27 mouse cellular contexts compared by ENCODE assay signal in genomic region chr16:13443764-13444163, GRCm38 (mm10).
A peak's percentile ranks its signal among the peaks of the same experiment; 100 is the strongest.
DNase-seq lines count a peak whose midpoint lies in the region; ATAC-seq and TF ChIP-seq lines count a peak whose summit lies in the region.
"Had no signal": no experiment of that assay in that cellular context is flagged by ENCODE, and none has a peak within 500 bp of the region (broad histone marks: within the 10 kb centered on the region; RNA-seq: fewer than 3 reads in every experiment).

No protein-coding gene starts in this region.

- no peaks in the 10 kb centered on the region for H3K36me3 ChIP-seq in liver, postnatal 0 days (replicated peaks; ENCODE audit: insufficient read depth, low read length)
- H3K36me3 ChIP-seq in midbrain, embryonic 11.5 days (ENCODE audit: control insufficient read depth, insufficient read depth, low read length): no peaks in the 10 kb centered on the region
- no peaks in the 10 kb centered on the region for H3K36me3 ChIP-seq in midbrain, postnatal 0 days (ENCODE audit: insufficient read depth, low read length)
- H3K36me3 ChIP-seq in liver, embryonic 12.5 days: no peaks in the 10 kb centered on the region
- no peaks in the 10 kb centered on the region for H3K36me3 ChIP-seq in liver, embryonic 14.5 days (replicated peaks; ENCODE audit: control insufficient read depth, insufficient read depth, low read depth)
- no peaks in the 10 kb centered on the region for H3K36me3 ChIP-seq in heart, embryonic 11.5 days (ENCODE audit: control insufficient read depth, insufficient read depth, low read length)
- H3K36me3 ChIP-seq: embryonic facial prominence, embryonic 13.5 days; embryonic facial prominence, embryonic 15.5 days; forebrain, embryonic 10.5 days; forebrain, embryonic 12.5 days; G1E had no signal

- TF ChIP-seq CTCF in liver, postnatal 0 days (IDR thresholded peaks at IDR 0.05; ENCODE audit: low read depth): no peak
- TF ChIP-seq CTCF in midbrain, postnatal 0 days (IDR thresholded peaks at IDR 0.05): no peak
- TF ChIP-seq CTCF in liver, embryonic 14.5 days (IDR thresholded peaks at IDR 0.05; ENCODE audit: low read depth): no peak

- H3K9ac ChIP-seq in liver, postnatal 0 days (replicated peaks): no peak overlapping the region
- H3K9ac ChIP-seq in midbrain, embryonic 11.5 days (ENCODE audit: low read length): no peak overlapping the region
- H3K9ac ChIP-seq in midbrain, postnatal 0 days (replicated peaks; ENCODE audit: low read length, poor library complexity, severe bottlenecking): no peak overlapping the region
- H3K9ac ChIP-seq in liver, embryonic 12.5 days: no peak overlapping the region
- no peak overlapping the region for H3K9ac ChIP-seq in liver, embryonic 14.5 days (replicated peaks)
- no peak overlapping the region for H3K9ac ChIP-seq in heart, embryonic 11.5 days (ENCODE audit: low read depth, low read length)
- H3K9ac ChIP-seq: embryonic facial prominence, embryonic 13.5 days; embryonic facial prominence, embryonic 15.5 days; forebrain, embryonic 12.5 days had no signal

- no peak for TF ChIP-seq EP300 in liver, postnatal 0 days (IDR thresholded peaks at IDR 0.05; ENCODE audit: low read depth)
- TF ChIP-seq EP300 in liver, embryonic 14.5 days (IDR thresholded peaks at IDR 0.05; ENCODE audit: low read depth): no peak

- no peak for ATAC-seq in liver, postnatal 0 days
- no peak for ATAC-seq in midbrain, embryonic 11.5 days (ENCODE audit: low FRiP score)
- no peak for ATAC-seq in midbrain, postnatal 0 days (ENCODE audit: low FRiP score)
- peak; percentile 68 for ATAC-seq in liver, embryonic 12.5 days
- ATAC-seq in liver, embryonic 14.5 days (ENCODE audit: insufficient read depth): peak; percentile 55; the same call in 1 of the 2 replicates
- ATAC-seq in heart, embryonic 11.5 days (replicated peaks; ENCODE audit: insufficient number of reproducible peaks, low FRiP score, low TSS enrichment): no peak
- ATAC-seq: CD4-positive, CD25-positive, alpha-beta regulatory T cell, adult 4 months; forebrain, embryonic 14.5 days; forebrain, embryonic 16.5 days had no signal

- H3K27ac ChIP-seq in liver, postnatal 0 days (ENCODE audit: low read depth): no peak overlapping the region
- H3K27ac ChIP-seq in midbrain, embryonic 11.5 days (ENCODE audit: low read depth, low read length): no peak overlapping the region
- no peak overlapping the region for H3K27ac ChIP-seq in midbrain, postnatal 0 days (ENCODE audit: low read depth, low read length)
- no peak overlapping the region for H3K27ac ChIP-seq in liver, embryonic 12.5 days
- H3K27ac ChIP-seq in liver, embryonic 14.5 days: no peak overlapping the region
- H3K27ac ChIP-seq in heart, embryonic 11.5 days (ENCODE audit: low read depth, low read length): no peak overlapping the region
- H3K27ac ChIP-seq: embryonic facial prominence, embryonic 13.5 days; embryonic facial prominence, embryonic 15.5 days; forebrain, embryonic 10.5 days; forebrain, embryonic 12.5 days had no signal

- peak; percentile 34 for DNase-seq in liver
- no peak for DNase-seq in liver, postnatal 0 days
- DNase-seq in midbrain, embryonic 11.5 days (ENCODE audit: low spot score, missing footprints): peak; percentile 45
- DNase-seq in midbrain, postnatal 0 days (ENCODE audit: low spot score): no peak
- no peak for DNase-seq in liver, embryonic 14.5 days (ENCODE audit: low read depth in 3 of 3, low spot score in 3 of 3)
- DNase-seq in cerebellum, postnatal 10 days: no peak
- DNase-seq: adrenal gland, adult 8-10 months; adrenal gland, postnatal 14 days; adrenal gland, postnatal 36 days; B cell, adult 2 months; cerebellum, adult 11-12 months; cerebellum, adult 2 months; cerebellum, adult 9-10 months; cerebellum, postnatal 14 days; cerebellum, postnatal 36 days; embryo, embryonic 11 days had no signal

- H3K4me1 ChIP-seq in liver, postnatal 0 days (ENCODE audit: insufficient read depth): 0 out of 2 replicates have a peak, but pooled peaks cover 4% of the 10 kb centered on the region
- peaks cover 12% of the 10 kb centered on the region for H3K4me1 ChIP-seq in midbrain, embryonic 11.5 days (ENCODE audit: control insufficient read depth, insufficient read depth, low read length)
- peaks cover 5% of the 10 kb centered on the region; the same call in 1 of the 2 replicates for H3K4me1 ChIP-seq in midbrain, postnatal 0 days (ENCODE audit: insufficient read depth, low read length)
- H3K4me1 ChIP-seq in liver, embryonic 12.5 days: peaks cover 58% of the 10 kb centered on the region
- peaks cover 1 to 13% of the 10 kb centered on the region in 2 experiments; a peak in 3 of 4 replicates for H3K4me1 ChIP-seq in liver, embryonic 14.5 days (replicated peaks; ENCODE audit: control insufficient read depth in 2 of 2, insufficient read depth in 2 of 2, low read length in 1 of 2)
- peaks cover 5% of the 10 kb centered on the region for H3K4me1 ChIP-seq in heart, embryonic 11.5 days (ENCODE audit: control insufficient read depth, insufficient read depth, low read length)

- WGBS in liver, postnatal 0 days (ENCODE audit: insufficient replicate concordance): 30% methylated on average over 1 of the region's 1 CpGs
- WGBS in midbrain, embryonic 11.5 days: 63% methylated on average over 1 of the region's 1 CpGs
- 83% methylated on average over 1 of the region's 1 CpGs for WGBS in midbrain, postnatal 0 days
- WGBS in liver, embryonic 12.5 days (ENCODE audit: insufficient replicate concordance): 19% methylated on average over 1 of the region's 1 CpGs
- 10% methylated on average over 1 of the region's 1 CpGs for WGBS in liver, embryonic 14.5 days (ENCODE audit: insufficient replicate concordance)
- 70% methylated on average over 1 of the region's 1 CpGs for WGBS in heart, embryonic 11.5 days (ENCODE audit: insufficient replicate concordance)

- H3K9me3 ChIP-seq in liver, postnatal 0 days (ENCODE audit: low read length): no peaks in the 10 kb centered on the region
- H3K9me3 ChIP-seq in midbrain, embryonic 11.5 days (ENCODE audit: control insufficient read depth, low read length): no peaks in the 10 kb centered on the region
- no peaks in the 10 kb centered on the region for H3K9me3 ChIP-seq in midbrain, postnatal 0 days (ENCODE audit: low read length)
- no peaks in the 10 kb centered on the region for H3K9me3 ChIP-seq in liver, embryonic 12.5 days (replicated peaks)
- no peaks in the 10 kb centered on the region for H3K9me3 ChIP-seq in liver, embryonic 14.5 days (ENCODE audit: control insufficient read depth, low read length)
- no peaks in the 10 kb centered on the region for H3K9me3 ChIP-seq in heart, embryonic 11.5 days (replicated peaks; ENCODE audit: control insufficient read depth, low read length)
- H3K9me3 ChIP-seq: embryonic facial prominence, embryonic 13.5 days; embryonic facial prominence, embryonic 15.5 days; forebrain, embryonic 10.5 days; forebrain, embryonic 12.5 days; G1E had no signal

- no peak overlapping the region for H3K4me3 ChIP-seq in liver, postnatal 0 days (ENCODE audit: low read depth, low read length)
- no peak overlapping the region for H3K4me3 ChIP-seq in midbrain, embryonic 11.5 days (ENCODE audit: low read depth, low read length)
- H3K4me3 ChIP-seq in midbrain, postnatal 0 days (ENCODE audit: low read depth, low read length): no peak overlapping the region
- no peak overlapping the region for H3K4me3 ChIP-seq in liver, embryonic 12.5 days
- H3K4me3 ChIP-seq in liver, embryonic 14.5 days (ENCODE audit: insufficient read depth in 1 of 2, low read depth in 2 of 2, low read length in 2 of 2): no peak overlapping the region
- no peak overlapping the region for H3K4me3 ChIP-seq in heart, embryonic 11.5 days (ENCODE audit: low read depth, low read length)
- H3K4me3 ChIP-seq: embryonic facial prominence, embryonic 13.5 days; embryonic facial prominence, embryonic 15.5 days; erythroblast, embryonic 14.5 days; forebrain, embryonic 10.5 days; forebrain, embryonic 12.5 days had no signal

- peaks cover 7% of the 10 kb centered on the region for H3K27me3 ChIP-seq in liver, postnatal 0 days (ENCODE audit: insufficient read depth, low read length)
- peaks cover 16% of the 10 kb centered on the region for H3K27me3 ChIP-seq in midbrain, embryonic 11.5 days (ENCODE audit: control insufficient read depth, insufficient read depth, low read length)
- no peaks in the 10 kb centered on the region for H3K27me3 ChIP-seq in midbrain, postnatal 0 days (ENCODE audit: insufficient read depth, low read length)
- peaks cover 35% of the 10 kb centered on the region for H3K27me3 ChIP-seq in liver, embryonic 12.5 days (replicated peaks)
- peaks cover 12% of the 10 kb centered on the region; the same call in 1 of the 2 replicates for H3K27me3 ChIP-seq in liver, embryonic 14.5 days (ENCODE audit: control insufficient read depth, insufficient read depth, low read length)
- H3K27me3 ChIP-seq in heart, embryonic 11.5 days (ENCODE audit: control insufficient read depth, insufficient read depth, low read length): peaks cover 7% of the 10 kb centered on the region

- H3K4me2 ChIP-seq in liver, postnatal 0 days (ENCODE audit: low read depth, low read length): no peak overlapping the region
- H3K4me2 ChIP-seq in midbrain, embryonic 11.5 days: no peak overlapping the region
- no peak overlapping the region for H3K4me2 ChIP-seq in midbrain, postnatal 0 days (ENCODE audit: low read depth, low read length, poor library complexity, severe bottlenecking)
- H3K4me2 ChIP-seq in liver, embryonic 12.5 days: no peak overlapping the region
- no peak overlapping the region for H3K4me2 ChIP-seq in liver, embryonic 14.5 days (ENCODE audit: low read depth)
- no peak overlapping the region for H3K4me2 ChIP-seq in heart, embryonic 11.5 days
- H3K4me2 ChIP-seq: embryonic facial prominence, embryonic 13.5 days; embryonic facial prominence, embryonic 15.5 days; forebrain, embryonic 12.5 days had no signal

Comparison
In these comparisons a context has a peak if more than half of its experiments do, and no peak if none do; other contexts are left out.
1. DNase-seq: peak in liver (single experiment) and midbrain, embryonic 11.5 days (single experiment); none in liver, postnatal 0 days (single experiment), midbrain, postnatal 0 days (single experiment), liver, embryonic 14.5 days (0 of 3) and cerebellum, postnatal 10 days (0 of 2).
2. ATAC-seq: peak in liver, embryonic 12.5 days (single experiment) and liver, embryonic 14.5 days (single experiment); none in liver, postnatal 0 days (single experiment), midbrain, embryonic 11.5 days (single experiment), midbrain, postnatal 0 days (single experiment) and heart, embryonic 11.5 days (single experiment).